Mouse (Mus musculus): Measurements from ENCODE around the gene Gm21560.
"Not testable (repeated sequence)": the region's sequence is repeated elsewhere in the genome, so short reads cannot be mapped to it uniquely, and the experiment has no call there.

The Gm21560 gene

GRCm38 (mm10) chr14:6219192-6219591 is at the start of gene Gm21560:
TSS of gene Gm21560 (minus strand) at chr14:6219292.
- not testable (repeated sequence) for DNase-seq (ENCODE audit: low spot score)

GRCm38 (mm10) chr14:6163538-6163937 is 55.6 kb downstream of the Gm21560 start:
- DNase-seq (ENCODE audit: low spot score) = not testable (repeated sequence)

GRCm38 (mm10) chr14:6161085-6161484 is 58.0 kb downstream of the Gm21560 start:
- not testable (repeated sequence) for DNase-seq (ENCODE audit: low spot score)
